17 mouse cellular contexts compared by ENCODE assay signal in the genomic region with DNA sequence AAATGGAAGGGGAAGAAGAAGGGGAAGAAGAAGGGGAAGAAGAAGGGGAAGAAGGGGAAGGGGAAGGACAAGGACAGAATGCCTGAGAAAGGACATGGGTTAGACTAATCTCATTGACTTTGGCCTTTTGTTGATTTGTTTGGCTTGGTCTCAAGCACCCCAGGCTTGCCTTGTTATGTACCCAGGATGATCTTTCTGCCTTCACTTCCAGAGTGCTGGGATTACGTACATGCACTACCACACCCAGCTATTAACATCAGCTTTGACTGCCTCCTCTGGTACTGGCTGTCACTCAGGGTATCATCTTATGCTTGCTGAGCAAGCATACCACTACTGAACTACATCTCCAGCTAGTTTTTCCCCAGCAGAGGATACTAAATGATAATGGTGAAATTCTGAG.
"Had no signal": no experiment of that assay in that cellular context is flagged by ENCODE, and none has a peak within 500 bp of the region (broad histone marks: within the 10 kb centered on the region; RNA-seq: fewer than 3 reads in every experiment).

No protein-coding gene starts in this region.

- DNase-seq: left cerebral cortex, postnatal 4 days; liver; liver, embryonic 13.5 days; liver, postnatal 0 days; lung, adult 18-20 months; lung, adult 2 months; lung, embryonic 14.5 days; lung, postnatal 10 days; lung, postnatal 14 days; lung, postnatal 36 days; lung, postnatal 4 days; midbrain, embryonic 14.5 days had no signal

- ATAC-seq: liver, embryonic 12.5 days; liver, postnatal 0 days; lung, postnatal 0 days; midbrain, embryonic 13.5 days; midbrain, embryonic 15.5 days; midbrain, embryonic 16.5 days had no signal
